Mouse (Mus musculus) gonadal fat pad, adult 2 months (tissue): Measurements from ENCODE around the gene Rtcb. TPM values are rescaled to one million over a fixed set of nuclear protein-coding genes. Genes with fewer than 3 reads are reported as not detected.
A peak's percentile ranks its signal among the peaks of the same experiment; 100 is the strongest.

ENCODE experiments used
- DNase-seq: peaks from one replicate; pipeline ENCODE4 v3.0.0-alpha.2; 2012; ENCODE audit warnings: low read depth
- polyA plus RNA-seq: library from polyadenylated mRNA; depleted of rRNA; stranded (reverse); fragments of >200 nt; gene quantifications from 2 replicates; pipeline ENCODE4 v1.2.3, GENCODE M21; 2012; rRNA removed

The Rtcb gene
- polyA plus RNA-seq, 1 experiment = 182 TPM

DNA sequence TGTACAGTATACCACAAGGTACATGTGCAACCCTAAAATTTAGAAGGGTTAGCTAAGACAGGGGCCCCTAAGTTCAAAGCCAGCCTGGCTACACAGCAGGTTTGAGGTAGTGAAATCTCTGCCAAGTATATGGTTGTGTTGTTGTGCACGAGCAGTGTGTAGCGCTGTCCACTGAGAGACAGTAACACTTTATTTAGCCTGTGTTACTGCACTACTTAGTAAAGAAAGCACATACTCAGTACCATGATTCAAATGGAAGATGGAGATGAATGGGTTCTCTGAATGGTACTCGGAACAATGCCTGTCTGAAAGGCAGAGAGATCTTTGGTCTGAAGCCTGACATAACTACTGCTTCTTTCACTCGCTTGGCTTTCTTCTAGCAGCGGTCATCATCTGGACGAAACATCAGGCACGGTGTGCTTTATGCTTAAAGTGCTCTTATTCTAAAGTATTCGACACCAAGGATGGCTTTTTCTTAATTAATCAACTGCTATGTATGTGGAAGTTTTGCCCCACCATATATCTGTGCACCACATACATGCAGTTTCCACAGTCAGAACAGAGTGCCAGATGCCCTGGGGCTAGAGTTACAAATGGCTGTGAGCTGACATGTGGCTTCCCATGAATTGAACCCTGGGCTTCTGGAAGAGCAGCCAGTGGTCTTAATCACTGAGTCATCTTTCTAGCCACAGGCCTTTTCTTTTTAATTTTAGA lies 9.0 kb downstream of the Rtcb start:
- DNase-seq = no peak

- no peak for DNase-seq
Observed at GRCm38 (mm10) chr10:85936280-85936965, 21.2 kb downstream of the Rtcb start.

- no peak for DNase-seq
Observed at GRCm38 (mm10) chr10:85929962-85930361, 27.7 kb downstream of the Rtcb start.

DNA sequence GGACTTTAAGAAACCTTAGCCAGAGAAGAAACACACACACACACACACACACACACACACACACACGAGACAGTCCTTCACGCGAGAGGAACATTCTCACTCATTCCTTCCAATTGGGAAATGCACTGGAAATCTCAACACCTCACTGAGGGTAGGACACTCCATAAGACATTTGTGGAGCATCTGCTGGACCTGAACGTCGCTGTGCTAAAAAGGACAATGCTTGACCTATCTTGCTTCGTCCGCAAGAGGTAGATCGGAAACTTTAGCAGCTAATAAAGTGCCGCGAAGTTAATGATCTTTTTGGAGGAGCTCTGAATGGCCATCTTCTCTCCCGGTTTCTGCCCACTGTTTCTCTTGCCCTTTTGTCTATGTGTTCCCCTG lies 28.4 kb downstream of the Rtcb start:
- DNase-seq = no peak

DNA sequence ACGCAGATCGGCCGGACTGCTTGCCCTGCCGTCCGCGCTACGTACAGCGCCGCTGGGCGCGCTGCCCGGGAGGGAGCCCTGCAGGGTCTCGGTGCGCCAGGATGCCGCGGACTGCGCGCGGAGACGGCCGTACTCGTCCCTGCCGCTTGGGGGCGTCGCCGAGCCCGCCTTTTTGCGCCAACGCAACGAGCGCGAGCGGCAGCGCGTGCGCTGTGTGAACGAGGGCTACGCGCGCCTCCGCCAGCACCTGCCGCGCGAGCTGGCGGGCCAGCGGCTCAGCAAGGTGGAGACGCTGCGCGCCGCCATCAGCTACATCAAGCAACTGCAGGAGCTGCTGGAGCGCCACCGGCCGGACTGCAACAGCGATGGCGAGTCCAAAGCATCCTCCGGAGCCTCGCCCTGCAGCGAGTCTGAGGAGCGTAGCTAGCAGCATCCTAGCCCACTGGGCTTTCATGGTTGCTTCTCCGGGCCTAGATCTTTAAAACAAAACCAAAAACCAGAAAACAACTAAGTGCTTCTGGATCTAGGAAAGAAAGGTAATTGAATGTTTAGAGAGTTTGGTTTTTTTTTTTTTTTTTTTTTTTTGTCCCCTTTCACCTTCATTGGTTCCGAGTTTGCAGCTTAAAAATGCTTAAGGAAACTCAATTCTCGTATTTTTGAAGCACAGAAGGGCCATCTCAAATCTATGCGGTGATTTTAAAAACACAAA lies 29.0 kb downstream of the Rtcb start:
- DNase-seq = no peak

- DNase-seq = no peak
Observed at GRCm38 (mm10) chr10:85927676-85928445, 29.8 kb downstream of the Rtcb start, which contains the start of gene Ascl4. Ascl4 (plus strand) TSS chr10:85927681.

GRCm38 (mm10) chr10:85916498-85917309 lies 40.9 kb downstream of the Rtcb start, which contains the start of gene Prdm4:
Prdm4 (minus strand) TSS chr10:85917142.
- DNase-seq = peak; percentile 75

Other genes with a start within 250 kb of the Rtcb start
- gene Pwp1, start 128.3 kb downstream of the Rtcb start, polyA plus RNA-seq = 14.2 and 15.2 TPM in 2 replicates
- 38.1 and 43.1 TPM in 2 replicates for gene Prdm4, start 40.7 kb downstream of the Rtcb start, polyA plus RNA-seq
- 8.9 and 13.7 TPM in 2 replicates for gene Ascl4, start 30.1 kb downstream of the Rtcb start, polyA plus RNA-seq
- gene Bpifc, start 54.1 kb upstream of the Rtcb start, polyA plus RNA-seq = 1.6 and 2.6 TPM in 2 replicates
- 29.1 and 33.9 TPM in 2 replicates for gene Fbxo7, start 64.1 kb upstream of the Rtcb start, polyA plus RNA-seq